Mouse (Mus musculus): ENCODE measurements around the gene Gab1.

GRCm38 (mm10) chr8:80868006-80868702, 12.2 kb downstream of the Gab1 start:
- TF ChIP-seq TAL1 (IDR thresholded peaks at IDR 0.05; ENCODE audit: low read length): no peak
- TF ChIP-seq GATA1 (IDR thresholded peaks at IDR 0.05; ENCODE audit: low read length): no peak

Measured in erythroblast, embryonic 14.5 days (primary cell).